Mouse (Mus musculus): Measurements from ENCODE around the gene Rbfox1. TPM values are rescaled to one million over a fixed set of nuclear protein-coding genes. Genes with fewer than 3 reads are reported as not detected.
A peak's percentile ranks its signal among the peaks of the same experiment; 100 is the strongest.

The Rbfox1 gene
- polyA plus RNA-seq, 1 experiment = 98.9 TPM

DNA sequence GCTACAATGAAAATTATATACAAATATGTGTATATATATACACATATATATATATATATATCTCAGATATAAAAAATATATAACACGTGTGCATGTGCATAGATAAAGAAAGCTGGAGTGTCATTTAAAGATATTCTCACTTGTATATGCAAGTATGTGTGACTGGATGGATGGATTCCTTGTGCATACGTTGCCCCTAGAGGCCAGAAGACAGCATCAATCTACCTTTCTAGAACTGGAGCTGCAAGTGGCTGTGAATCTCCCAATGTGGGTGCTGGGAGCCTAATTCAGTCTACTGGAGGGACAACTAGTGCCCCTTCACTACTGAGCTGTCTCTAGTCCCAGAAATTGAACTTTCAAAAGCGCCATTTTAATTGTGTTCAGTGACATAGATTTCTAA is 471.8 kb downstream of the Rbfox1 start:
- TF ChIP-seq CTCF (IDR thresholded peaks at IDR 0.05; ENCODE audit: borderline replicate concordance, extremely low read depth, insufficient read depth, insufficient read length) (peak; percentile 45; the same call in 1 of the 2 replicates), POLR2A (IDR thresholded peaks at IDR 0.05; ENCODE audit: borderline replicate concordance, extremely low read depth, insufficient read depth, insufficient read length, poor library complexity, severe bottlenecking) (no peak)
- DNase-seq (ENCODE audit: low read depth) = peak; percentile 50

- no peak for TF ChIP-seq CTCF (IDR thresholded peaks at IDR 0.05; ENCODE audit: borderline replicate concordance, extremely low read depth, insufficient read depth, insufficient read length)
- no peak for TF ChIP-seq POLR2A (IDR thresholded peaks at IDR 0.05; ENCODE audit: borderline replicate concordance, extremely low read depth, insufficient read depth, insufficient read length, poor library complexity, severe bottlenecking)
Observed at GRCm38 (mm10) chr16:6365793-6366192, 480.6 kb downstream of the Rbfox1 start.

DNA sequence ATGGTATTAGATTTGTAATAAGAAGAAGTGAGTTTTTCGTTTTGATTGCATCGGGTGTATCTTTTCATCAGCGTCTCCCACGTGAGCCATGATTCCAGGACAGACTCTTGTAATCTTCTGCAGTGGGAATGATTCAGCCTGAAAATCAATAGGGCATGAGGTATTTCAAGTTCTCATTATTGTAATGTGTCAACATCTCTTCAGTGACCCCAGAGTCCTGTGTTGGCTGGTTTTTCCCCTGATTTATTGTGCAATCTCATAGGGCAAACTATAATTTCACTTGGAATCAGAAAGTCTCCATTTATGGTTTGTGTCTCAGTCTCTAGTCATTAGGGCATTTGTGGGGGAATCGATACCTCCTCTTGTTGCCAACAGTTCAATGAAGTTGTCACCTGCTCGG is 481.5 kb downstream of the Rbfox1 start:
- no peak for DNase-seq (ENCODE audit: low read depth)
- TF ChIP-seq POLR2A (IDR thresholded peaks at IDR 0.05; ENCODE audit: borderline replicate concordance, extremely low read depth, insufficient read depth, insufficient read length, poor library complexity, severe bottlenecking) = no peak
- TF ChIP-seq CTCF (IDR thresholded peaks at IDR 0.05; ENCODE audit: borderline replicate concordance, extremely low read depth, insufficient read depth, insufficient read length) = no peak

More at GRCm38 (mm10) chr16:6365793-6366192, 480.6 kb downstream of the Rbfox1 start:
- no peak for DNase-seq (ENCODE audit: low read depth)

DNA sequence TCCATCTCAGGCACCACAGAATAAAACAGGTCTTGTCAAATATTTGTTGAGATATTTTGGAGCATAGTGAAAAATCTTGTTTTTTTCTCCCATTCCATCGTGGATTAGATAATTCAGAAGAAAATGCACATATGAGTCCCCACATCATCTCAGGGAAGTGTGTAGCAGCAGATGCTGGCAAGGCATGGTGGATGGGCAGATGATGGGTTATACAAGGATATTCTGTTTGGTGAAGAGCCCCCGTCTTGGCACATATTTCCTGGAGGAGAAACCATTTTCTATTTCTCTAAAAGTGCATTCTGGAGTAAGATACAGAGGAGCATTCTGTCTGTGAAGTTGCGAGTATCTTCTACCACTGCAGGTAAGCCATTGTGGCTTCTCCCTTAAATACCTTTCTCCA is 495.8 kb downstream of the Rbfox1 start:
- no peak for DNase-seq (ENCODE audit: low read depth)
- TF ChIP-seq POLR2A (IDR thresholded peaks at IDR 0.05; ENCODE audit: borderline replicate concordance, extremely low read depth, insufficient read depth, insufficient read length, poor library complexity, severe bottlenecking) = no peak

GRCm38 (mm10) chr16:6381572-6381971 is 496.4 kb downstream of the Rbfox1 start:
- DNase-seq (ENCODE audit: low read depth) = no peak
- TF ChIP-seq CTCF (IDR thresholded peaks at IDR 0.05; ENCODE audit: borderline replicate concordance, extremely low read depth, insufficient read depth, insufficient read length) = no peak
- TF ChIP-seq POLR2A (IDR thresholded peaks at IDR 0.05; ENCODE audit: borderline replicate concordance, extremely low read depth, insufficient read depth, insufficient read length, poor library complexity, severe bottlenecking) = no peak

GRCm38 (mm10) chr16:6382712-6383111 is 497.6 kb downstream of the Rbfox1 start:
- no peak for DNase-seq (ENCODE audit: low read depth)
- TF ChIP-seq CTCF (IDR thresholded peaks at IDR 0.05; ENCODE audit: borderline replicate concordance, extremely low read depth, insufficient read depth, insufficient read length) (no peak), POLR2A (IDR thresholded peaks at IDR 0.05; ENCODE audit: borderline replicate concordance, extremely low read depth, insufficient read depth, insufficient read length, poor library complexity, severe bottlenecking) (no peak)

- TF ChIP-seq POLR2A (IDR thresholded peaks at IDR 0.05; ENCODE audit: borderline replicate concordance, extremely low read depth, insufficient read depth, insufficient read length, poor library complexity, severe bottlenecking) = no peak
- TF ChIP-seq CTCF (IDR thresholded peaks at IDR 0.05; ENCODE audit: borderline replicate concordance, extremely low read depth, insufficient read depth, insufficient read length) = no peak
- peak; percentile 70 for DNase-seq (ENCODE audit: low read depth)
Observed at GRCm38 (mm10) chr16:6390278-6390930, 505.2 kb downstream of the Rbfox1 start.

DNA sequence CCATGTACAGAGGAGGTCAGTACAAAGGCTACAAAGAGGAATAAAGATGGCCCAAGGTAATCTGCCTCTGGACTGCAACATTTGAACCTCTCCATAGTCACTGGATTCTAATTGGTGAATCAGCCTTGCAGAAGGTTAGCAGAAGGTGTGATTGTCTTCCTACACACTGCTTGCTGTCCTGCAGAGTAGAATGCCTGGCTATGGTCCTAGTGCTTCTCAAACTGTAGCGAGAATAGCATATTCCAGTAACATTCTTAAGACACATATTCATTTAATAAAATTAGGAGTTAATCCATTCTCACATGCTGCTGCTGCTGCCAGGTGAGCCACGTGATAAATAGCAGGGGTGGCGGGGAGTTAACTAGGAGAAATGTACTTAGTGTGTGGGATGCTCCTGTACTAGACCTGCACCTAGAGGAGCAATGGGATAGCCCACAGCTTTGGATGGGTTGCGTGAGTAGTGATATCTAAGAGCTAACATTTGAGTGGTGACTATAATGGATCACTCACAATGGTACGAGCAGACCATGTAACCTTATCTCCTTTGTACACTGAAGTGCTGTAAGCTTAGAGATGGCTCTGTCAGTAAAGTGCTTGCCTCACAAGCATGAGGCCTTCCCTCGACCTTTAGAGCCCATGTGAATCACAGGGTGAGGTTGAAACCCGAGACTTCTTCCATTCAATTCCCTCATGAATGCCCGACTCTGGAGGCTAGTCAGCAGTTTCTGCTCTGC is 511.7 kb downstream of the Rbfox1 start:
- no peak for TF ChIP-seq POLR2A (IDR thresholded peaks at IDR 0.05; ENCODE audit: borderline replicate concordance, extremely low read depth, insufficient read depth, insufficient read length, poor library complexity, severe bottlenecking)
- no peak for TF ChIP-seq CTCF (IDR thresholded peaks at IDR 0.05; ENCODE audit: borderline replicate concordance, extremely low read depth, insufficient read depth, insufficient read length)
- no peak for DNase-seq (ENCODE audit: low read depth)

GRCm38 (mm10) chr16:6397635-6398034 is 512.5 kb downstream of the Rbfox1 start:
- TF ChIP-seq POLR2A (IDR thresholded peaks at IDR 0.05; ENCODE audit: borderline replicate concordance, extremely low read depth, insufficient read depth, insufficient read length, poor library complexity, severe bottlenecking) (no peak), CTCF (IDR thresholded peaks at IDR 0.05; ENCODE audit: borderline replicate concordance, extremely low read depth, insufficient read depth, insufficient read length) (peak; percentile 29; the same call in 1 of the 2 replicates)
- DNase-seq (ENCODE audit: low read depth) = no peak

DNA sequence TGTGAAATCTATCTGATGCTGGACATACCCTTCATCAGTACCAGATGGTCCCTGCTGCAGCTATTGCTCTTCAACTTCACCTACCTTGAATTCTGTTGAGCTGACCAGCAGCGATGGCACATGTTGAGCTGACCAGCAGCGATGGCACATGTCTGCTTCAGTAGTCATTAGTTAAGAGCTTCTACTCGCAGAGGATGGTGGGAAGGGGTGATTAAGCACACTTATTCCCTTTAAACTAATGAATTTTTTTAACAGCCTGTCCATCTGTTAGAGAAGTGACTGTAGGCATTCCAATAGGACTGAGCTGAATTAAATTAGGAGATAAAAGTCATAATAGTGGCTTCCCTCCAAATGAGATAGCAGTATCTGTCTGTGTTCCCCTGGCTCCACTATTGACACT is 517.7 kb downstream of the Rbfox1 start:
- DNase-seq (ENCODE audit: low read depth) = no peak
- TF ChIP-seq CTCF (IDR thresholded peaks at IDR 0.05; ENCODE audit: borderline replicate concordance, extremely low read depth, insufficient read depth, insufficient read length) = no peak
- no peak for TF ChIP-seq POLR2A (IDR thresholded peaks at IDR 0.05; ENCODE audit: borderline replicate concordance, extremely low read depth, insufficient read depth, insufficient read length, poor library complexity, severe bottlenecking)

- no peak for DNase-seq (ENCODE audit: low read depth)
- no peak for TF ChIP-seq POLR2A (IDR thresholded peaks at IDR 0.05; ENCODE audit: borderline replicate concordance, extremely low read depth, insufficient read depth, insufficient read length, poor library complexity, severe bottlenecking)
- no peak for TF ChIP-seq CTCF (IDR thresholded peaks at IDR 0.05; ENCODE audit: borderline replicate concordance, extremely low read depth, insufficient read depth, insufficient read length)
Observed at GRCm38 (mm10) chr16:6414846-6415245, 529.7 kb downstream of the Rbfox1 start.

Measured in brain, embryonic 14.5 days (tissue).